Mouse (Mus musculus) neural tube, embryonic 15.5 days (tissue): Measurements from ENCODE around the gene Nsun2. TPM values are rescaled to one million over a fixed set of nuclear protein-coding genes. Genes with fewer than 3 reads are reported as not detected.
"Not testable (repeated sequence)": the region's sequence is repeated elsewhere in the genome, so short reads cannot be mapped to it uniquely, and the experiment has no call there.

Experiments used
- ATAC-seq: fragments of 200-750 bp; cut with Nextera tagmentation; 2 replicates; pipeline ENCODE4 v1.8.0; 2017; ENCODE audit warnings: mild to moderate bottlenecking, moderate TSS enrichment, moderate library complexity; ENCODE audit not compliant: low FRiP score
- H3K27ac ChIP-seq: fragments of 300-500 bp; sonication (generic); replicated peaks from 2 replicates; pipeline ENCODE4 v1.5.1; 2015; ENCODE audit warnings: mild to moderate bottlenecking, inconsistent platforms
- H3K27me3 ChIP-seq: fragments of 300-500 bp; sonication (generic); replicated peaks from 2 replicates; pipeline ENCODE4 v1.6.1; 2015; ENCODE audit warnings: inconsistent platforms
- H3K36me3 ChIP-seq: fragments of 300-500 bp; sonication (generic); 2 replicates; pipeline ENCODE4 v1.6.1; 2015; ENCODE audit warnings: inconsistent platforms
- H3K4me1 ChIP-seq: fragments of 300-500 bp; sonication (generic); 2 replicates; pipeline ENCODE4 v1.6.1; 2015; ENCODE audit warnings: inconsistent platforms
- H3K4me2 ChIP-seq: fragments of 300-500 bp; sonication (generic); 2 replicates; pipeline ENCODE4 v1.6.1; 2015; ENCODE audit warnings: inconsistent platforms, mild to moderate bottlenecking, moderate library complexity
- H3K4me3 ChIP-seq: fragments of 300-500 bp; sonication (generic); replicated peaks from 2 replicates; pipeline ENCODE4 v1.5.1; 2015; ENCODE audit warnings: mild to moderate bottlenecking, inconsistent platforms
- H3K9ac ChIP-seq: fragments of 300-500 bp; sonication (generic); replicated peaks from 2 replicates; pipeline ENCODE4 v1.6.1; 2015; ENCODE audit warnings: mild to moderate bottlenecking, inconsistent platforms
- H3K9me3 ChIP-seq: fragments of 300-500 bp; sonication (generic); replicated peaks from 2 replicates; pipeline ENCODE4 v1.6.1; 2016; ENCODE audit warnings: inconsistent platforms
- WGBS: fragments of 180-500 bp; shearing (Covaris S2); methylation state at CpG from one replicate; pipeline ENCODE4 v1.1.7; 2015; ENCODE audit warnings: mixed read lengths; 5-methylcytosine and 5-hydroxymethylcytosine counted together
- polyA plus RNA-seq: library from polyadenylated mRNA; unstranded; fragments of >200 nt; fragmentation: Nextera tagmentation; extraction: Ambion mirVana; gene quantifications from 2 replicates; pipeline ENCODE4 v1.2.1, GENCODE M21; 2015

Gene Nsun2
- polyA plus RNA-seq, 1 experiment from 2014 or later = 74.6 TPM

DNA sequence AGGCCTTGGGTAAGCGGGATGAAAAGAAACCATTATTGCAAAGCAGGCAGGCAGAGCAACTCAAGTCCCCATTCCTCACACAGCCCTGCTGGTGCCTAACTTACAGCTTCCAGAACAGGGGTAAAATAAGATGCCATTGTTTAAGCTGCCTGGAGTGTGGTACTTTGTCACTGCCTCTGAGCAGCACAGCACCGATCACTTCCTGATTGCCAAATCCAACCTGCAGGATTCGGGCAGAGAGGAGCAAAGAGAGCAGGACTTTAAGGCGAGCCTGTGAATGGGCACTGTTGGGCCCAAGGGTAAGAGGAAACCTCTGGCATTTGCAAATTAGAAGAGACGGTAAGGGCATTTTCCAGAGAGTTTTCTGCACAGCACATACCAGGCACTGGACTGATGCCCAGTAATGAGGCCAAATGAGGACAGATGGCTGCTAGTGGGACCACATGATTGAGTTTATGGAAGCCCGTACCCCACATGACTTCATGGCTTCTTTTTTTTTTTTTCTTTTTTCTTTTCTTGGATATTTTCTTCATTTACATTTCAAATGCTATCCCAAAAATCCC is 24.6 kb downstream of the Nsun2 start:
- WGBS = 59% methylated on average over 6 of the region's 6 CpGs
- no peaks in the 10 kb centered on the region for H3K36me3 ChIP-seq
- H3K27ac ChIP-seq = no peak overlapping the region
- H3K4me3 ChIP-seq = no peak overlapping the region
- no peak for ATAC-seq
- H3K9me3 ChIP-seq = no peaks in the 10 kb centered on the region
- H3K9ac ChIP-seq = no peak overlapping the region
- no peak overlapping the region for H3K4me2 ChIP-seq
- H3K4me1 ChIP-seq = peaks cover 7% of the 10 kb centered on the region
- H3K27me3 ChIP-seq = no peaks in the 10 kb centered on the region

DNA sequence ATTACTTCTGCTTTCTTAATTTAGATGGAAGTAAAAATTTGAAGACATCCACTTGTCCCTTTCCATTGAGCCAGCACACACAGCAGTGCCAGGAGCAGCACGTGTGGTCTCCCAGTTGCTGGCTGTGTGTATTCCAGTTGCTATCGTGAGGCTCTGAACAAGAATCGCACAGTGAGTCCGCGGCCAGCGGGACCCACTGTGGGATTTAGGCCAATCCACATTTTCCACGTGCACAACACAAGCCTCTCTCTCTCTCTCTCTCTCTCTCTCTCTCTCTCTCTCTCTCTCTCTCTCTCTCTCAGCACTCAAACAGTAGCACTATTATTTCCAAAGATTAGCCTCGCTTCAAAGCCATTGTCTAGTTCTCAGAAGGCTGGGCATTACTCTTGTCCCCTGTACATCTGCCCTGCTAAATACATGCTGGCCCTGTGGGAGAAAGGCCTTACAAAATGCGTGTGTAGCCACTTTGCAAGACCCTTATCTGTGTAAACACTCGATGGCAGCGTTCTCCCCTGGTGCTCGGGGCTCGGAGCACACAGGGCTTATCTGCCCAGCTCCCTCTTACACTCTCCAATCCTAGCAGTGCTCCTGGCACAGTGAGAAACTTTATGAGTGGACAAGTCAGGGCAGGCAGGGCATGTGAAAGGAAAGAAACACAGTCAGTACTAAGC is 25.9 kb downstream of the Nsun2 start:
- Histone ChIP-seq H3K4me3 (no peak overlapping the region), H3K4me2 (no peak overlapping the region), H3K9me3 (no peaks in the 10 kb centered on the region), H3K4me1 (peaks cover 7% of the 10 kb centered on the region), H3K27me3 (no peaks in the 10 kb centered on the region), H3K27ac (no peak overlapping the region), H3K36me3 (no peaks in the 10 kb centered on the region), H3K9ac (no peak overlapping the region)
- peak; percentile 39; the same call in 1 of the 2 replicates for ATAC-seq
- WGBS = 32% methylated on average over 13 of the region's 13 CpGs

DNA sequence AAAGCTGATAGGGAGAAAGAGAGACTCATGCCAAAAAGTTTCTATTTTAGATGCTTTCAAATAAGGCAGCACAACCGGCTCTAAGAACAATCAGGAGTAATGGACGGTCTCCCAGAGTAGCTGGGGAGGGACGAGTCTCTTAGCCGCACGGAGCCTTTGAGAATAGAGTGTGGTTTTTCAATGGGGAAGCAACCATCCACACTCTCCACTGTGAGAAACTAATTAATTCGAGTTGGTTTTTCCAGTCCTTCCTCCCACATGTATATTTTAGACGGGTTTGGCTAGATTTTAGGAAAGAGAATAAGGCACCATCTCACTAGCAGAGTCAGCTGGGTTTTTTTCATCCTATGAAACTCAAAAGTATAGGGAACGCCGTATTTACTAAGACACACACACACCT is 28.5 kb downstream of the Nsun2 start:
- Histone ChIP-seq H3K36me3 (no peaks in the 10 kb centered on the region), H3K4me2 (no peak overlapping the region), H3K27me3 (no peaks in the 10 kb centered on the region), H3K9ac (no peak overlapping the region), H3K4me3 (no peak overlapping the region), H3K27ac (no peak overlapping the region), H3K4me1 (peaks cover 7% of the 10 kb centered on the region), H3K9me3 (no peaks in the 10 kb centered on the region)
- 76% methylated on average over 9 of the region's 9 CpGs for WGBS
- ATAC-seq = no peak

DNA sequence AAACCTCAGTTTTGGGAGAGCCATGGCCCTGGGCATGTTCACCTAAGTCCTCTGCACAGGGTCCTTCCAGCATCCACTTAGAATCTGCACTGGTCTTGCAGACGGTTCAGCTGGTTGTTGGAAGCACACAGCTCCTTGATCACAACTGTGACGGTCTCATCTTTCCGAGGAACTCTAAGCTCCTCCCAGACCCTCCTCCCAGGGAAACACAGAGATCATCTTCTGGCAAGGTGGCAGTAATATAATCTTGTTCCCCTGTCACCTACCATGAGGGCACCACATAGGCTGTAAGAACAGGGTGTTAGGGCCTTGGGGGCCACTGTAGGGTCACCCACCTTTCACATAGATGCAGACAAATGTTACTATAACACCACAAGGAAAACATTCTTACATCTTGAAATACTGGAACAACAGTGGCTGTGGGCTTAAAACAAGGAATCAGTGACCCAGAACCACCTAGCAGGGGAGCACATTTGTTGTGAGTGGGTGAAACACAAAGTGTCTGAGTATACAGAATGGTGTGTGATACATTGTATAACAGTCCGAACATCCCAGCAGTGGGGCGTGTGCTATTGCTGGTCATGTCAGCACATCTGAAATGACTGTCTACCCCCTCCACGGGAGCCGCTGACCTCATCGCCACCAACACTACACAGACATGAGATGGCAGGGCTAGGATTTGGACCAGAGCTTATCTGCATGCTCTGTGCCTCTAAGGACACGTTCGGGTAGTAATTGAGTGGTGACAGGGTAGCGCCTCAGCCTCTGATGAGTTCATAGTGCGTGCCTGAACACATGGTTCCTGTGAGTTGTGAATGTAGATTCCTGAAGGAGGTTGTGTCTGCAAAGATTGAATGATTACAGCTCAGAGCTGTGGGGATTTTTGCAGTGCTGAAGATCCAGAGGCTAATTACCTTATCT is 29.4 kb downstream of the Nsun2 start:
- Histone ChIP-seq H3K9me3 (no peaks in the 10 kb centered on the region), H3K27me3 (no peaks in the 10 kb centered on the region), H3K9ac (no peak overlapping the region), H3K4me3 (no peak overlapping the region), H3K4me1 (peaks cover 7% of the 10 kb centered on the region), H3K36me3 (no peaks in the 10 kb centered on the region), H3K4me2 (no peak overlapping the region), H3K27ac (no peak overlapping the region)
- 82% methylated on average over 12 of the region's 12 CpGs for WGBS
- ATAC-seq = no peak

DNA sequence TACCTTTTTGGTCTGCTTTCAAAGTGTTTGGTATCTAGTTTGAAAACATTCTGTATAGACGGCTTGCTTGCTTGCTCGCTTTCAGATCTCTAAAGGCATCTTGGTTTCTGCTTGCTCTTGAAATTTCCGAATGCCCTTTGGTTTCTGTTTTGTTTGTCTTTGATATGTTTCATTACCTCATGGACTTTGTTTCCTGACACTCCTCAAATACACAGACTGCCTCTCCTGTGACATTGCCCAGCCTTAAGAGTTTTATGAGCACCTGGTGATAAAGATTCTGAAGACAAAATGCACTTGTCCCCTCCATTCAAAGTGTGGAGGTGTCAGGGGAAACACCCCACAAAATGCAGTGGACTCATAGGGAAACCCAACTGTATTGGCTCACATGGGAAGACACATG is 30.4 kb downstream of the Nsun2 start:
- Histone ChIP-seq H3K4me1 (peaks cover 7% of the 10 kb centered on the region), H3K9me3 (no peaks in the 10 kb centered on the region), H3K4me2 (no peak overlapping the region), H3K9ac (no peak overlapping the region), H3K27ac (no peak overlapping the region), H3K27me3 (no peaks in the 10 kb centered on the region), H3K36me3 (no peaks in the 10 kb centered on the region), H3K4me3 (no peak overlapping the region)
- WGBS = 83% methylated on average over 3 of the region's 3 CpGs
- no peak for ATAC-seq

DNA sequence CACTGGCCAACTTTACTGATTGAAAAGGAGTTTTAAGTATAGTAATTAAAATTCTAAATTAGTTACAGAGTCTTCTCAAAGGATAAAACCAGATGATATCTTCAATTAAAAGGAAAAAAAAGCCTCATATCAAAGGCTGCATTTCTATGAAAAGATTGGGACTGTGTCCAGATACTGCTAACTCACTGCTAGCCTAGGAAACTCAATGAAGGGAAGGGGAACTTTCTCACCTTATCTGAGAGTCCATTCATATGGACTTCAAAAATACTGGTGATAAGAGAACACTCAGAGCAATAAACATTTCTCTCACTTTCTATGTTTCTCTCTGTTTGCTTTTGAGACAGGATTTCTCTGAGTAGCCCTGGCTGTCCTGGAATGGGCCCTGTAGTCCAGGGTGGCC is 31.0 kb downstream of the Nsun2 start:
- H3K9me3 ChIP-seq = no peaks in the 10 kb centered on the region
- H3K27ac ChIP-seq = no peak overlapping the region
- H3K4me1 ChIP-seq = peaks cover 3% of the 10 kb centered on the region
- no peak overlapping the region for H3K9ac ChIP-seq
- H3K4me3 ChIP-seq = no peak overlapping the region
- H3K36me3 ChIP-seq = no peaks in the 10 kb centered on the region
- no peak for ATAC-seq
- H3K4me2 ChIP-seq = no peak overlapping the region
- H3K27me3 ChIP-seq = no peaks in the 10 kb centered on the region

DNA sequence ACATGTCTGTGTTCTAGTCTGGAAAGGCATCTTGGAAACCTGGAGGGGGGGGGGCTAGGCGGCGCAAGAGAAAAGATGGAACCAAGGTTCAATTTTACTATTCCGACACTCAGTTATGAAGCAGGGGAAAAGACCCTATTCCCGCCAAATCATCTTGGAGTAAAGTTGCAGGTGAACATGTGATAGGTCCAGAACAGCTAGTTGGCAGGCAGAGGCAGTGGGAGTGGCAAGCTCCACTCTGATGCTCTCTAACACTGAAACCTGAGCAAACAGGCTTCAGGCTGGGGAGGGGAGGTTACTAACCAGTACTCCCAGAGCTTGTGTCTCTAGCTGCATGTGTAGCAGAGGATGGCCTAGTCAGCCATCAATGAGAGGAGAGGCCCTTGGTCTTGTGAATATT is 31.9 kb downstream of the Nsun2 start:
- WGBS = 89% methylated on average over 4 of the region's 4 CpGs
- not testable (repeated sequence) for H3K27ac ChIP-seq, H3K4me2 ChIP-seq, H3K4me1 ChIP-seq, H3K9ac ChIP-seq, ATAC-seq, H3K36me3 ChIP-seq, H3K4me3 ChIP-seq, H3K27me3 ChIP-seq, H3K9me3 ChIP-seq

DNA sequence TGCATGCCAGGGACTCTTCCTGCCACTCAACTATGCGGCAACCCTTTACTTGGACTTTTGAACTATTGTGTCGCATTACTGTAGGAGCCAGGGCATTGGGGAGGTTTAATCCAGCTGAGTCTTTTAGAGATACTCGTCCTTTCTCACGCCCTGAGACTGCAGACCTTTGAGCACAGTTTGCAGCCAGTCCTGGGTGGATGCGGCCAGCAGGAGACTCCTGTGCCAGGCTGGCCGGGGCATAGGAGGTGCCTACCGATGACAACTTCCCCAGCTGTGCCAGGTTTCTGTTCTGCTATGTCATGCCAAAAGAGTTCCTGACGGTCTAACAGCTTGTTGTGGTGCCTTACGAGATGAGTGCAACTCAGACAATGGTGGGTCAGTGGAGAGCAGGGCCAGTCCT is 35.7 kb downstream of the Nsun2 start:
- H3K9me3 ChIP-seq = no peaks in the 10 kb centered on the region

DNA sequence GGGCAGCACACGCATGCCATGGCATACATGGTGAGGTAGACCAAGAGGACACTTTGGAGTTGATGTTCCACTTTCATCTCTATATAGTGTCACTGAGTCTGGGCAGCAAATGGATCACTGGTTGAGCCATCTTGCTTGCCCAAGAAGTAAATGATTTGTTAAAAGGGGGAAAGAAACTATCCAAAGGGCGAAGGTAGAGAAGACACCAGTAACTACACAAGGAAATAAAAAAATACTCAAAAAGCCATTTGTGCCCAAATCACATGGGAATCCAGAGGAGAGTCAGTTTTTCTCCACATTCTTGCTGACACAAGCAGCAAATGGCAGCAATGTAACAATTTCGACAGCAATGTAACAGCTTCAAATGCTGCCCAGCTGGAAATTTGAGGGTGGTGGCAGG is 39.0 kb downstream of the Nsun2 start:
- WGBS = 91% methylated on average over 3 of the region's 3 CpGs
- no peaks in the 10 kb centered on the region for H3K27me3 ChIP-seq

More for the DNA sequence above, 35.7 kb downstream of the Nsun2 start:
- Histone ChIP-seq H3K27ac (no peak overlapping the region), H3K9ac (no peak overlapping the region), H3K4me1 (no peaks in the 10 kb centered on the region), H3K4me2 (no peak overlapping the region), H3K27me3 (no peaks in the 10 kb centered on the region), H3K36me3 (no peaks in the 10 kb centered on the region), H3K4me3 (no peak overlapping the region)
- no peak for ATAC-seq
- 87% methylated on average over 9 of the region's 9 CpGs for WGBS

DNA sequence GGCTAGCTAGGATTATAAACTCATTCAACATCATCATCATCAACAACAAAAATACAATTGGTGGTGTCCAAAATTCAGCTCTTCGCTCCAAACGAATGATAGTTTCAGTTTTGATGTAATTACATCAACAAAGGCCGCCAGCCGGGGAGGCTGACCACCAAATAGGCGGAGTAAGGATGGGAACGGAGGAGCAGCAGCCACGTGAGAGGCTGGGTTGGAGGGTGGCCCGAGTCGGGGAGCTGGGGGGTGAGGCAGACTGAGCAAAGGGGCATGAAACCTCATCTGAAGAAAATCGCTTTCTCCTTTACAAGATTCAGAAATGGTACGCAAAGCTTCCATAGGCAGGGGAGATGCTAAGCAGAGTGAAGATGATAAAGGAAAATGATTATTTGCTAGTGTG is 43.1 kb downstream of the Nsun2 start:
- Histone ChIP-seq H3K4me1 (no peaks in the 10 kb centered on the region), H3K9ac (no peak overlapping the region), H3K27ac (no peak overlapping the region), H3K27me3 (no peaks in the 10 kb centered on the region), H3K36me3 (no peaks in the 10 kb centered on the region), H3K4me2 (no peak overlapping the region), H3K9me3 (no peaks in the 10 kb centered on the region), H3K4me3 (no peak overlapping the region)
- no peak for ATAC-seq
- 63% methylated on average over 11 of the region's 11 CpGs for WGBS

More for the DNA sequence above, 39.0 kb downstream of the Nsun2 start:
- Histone ChIP-seq H3K9ac (no peak overlapping the region), H3K27ac (no peak overlapping the region), H3K4me2 (no peak overlapping the region), H3K36me3 (no peaks in the 10 kb centered on the region), H3K4me3 (no peak overlapping the region), H3K9me3 (no peaks in the 10 kb centered on the region), H3K4me1 (no peaks in the 10 kb centered on the region)
- ATAC-seq = no peak

DNA sequence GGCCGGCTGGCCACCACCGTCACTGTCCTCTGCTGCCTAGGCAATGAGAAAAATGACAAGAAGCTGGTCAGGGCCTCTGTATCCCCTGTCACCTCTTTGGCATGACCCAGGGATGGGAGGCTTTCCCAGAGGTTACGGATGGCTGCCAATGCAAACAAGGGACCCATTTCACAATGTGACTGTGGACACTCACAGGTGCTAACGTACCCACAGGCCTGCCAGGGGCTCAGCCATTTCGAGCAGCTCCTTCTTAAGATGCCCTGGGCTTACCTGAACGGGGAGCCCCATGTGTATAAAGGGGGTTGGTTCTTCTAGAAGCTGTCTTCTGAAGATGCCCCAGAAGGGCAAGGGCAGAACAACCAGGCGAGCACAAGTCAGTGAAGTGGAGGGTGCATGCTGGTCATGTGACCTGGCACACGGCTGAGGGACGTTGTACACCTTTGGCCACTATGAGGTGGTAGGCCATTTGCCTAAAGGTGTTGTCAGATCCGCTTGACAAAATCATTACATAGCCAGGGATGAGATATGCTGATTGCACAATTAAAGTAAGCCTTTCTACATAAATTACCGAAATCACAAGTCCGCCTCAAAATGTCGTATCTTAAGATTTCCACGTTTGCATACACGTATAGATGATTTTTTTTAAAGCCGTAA is 43.8 kb downstream of the Nsun2 start:
- no peak overlapping the region for H3K4me2 ChIP-seq
- 92% methylated on average over 16 of the region's 16 CpGs for WGBS
- H3K4me1 ChIP-seq = no peaks in the 10 kb centered on the region
- H3K4me3 ChIP-seq = no peak overlapping the region
- H3K36me3 ChIP-seq = no peaks in the 10 kb centered on the region
- no peaks in the 10 kb centered on the region for H3K27me3 ChIP-seq
- no peak overlapping the region for H3K27ac ChIP-seq
- no peak for ATAC-seq
- H3K9me3 ChIP-seq = no peaks in the 10 kb centered on the region
- no peak overlapping the region for H3K9ac ChIP-seq
